ENCODE assay signal across 27 mouse cellular contexts in genomic region chr14:45430066-45430842, GRCm38 (mm10). TPM values are rescaled to one million over a fixed set of nuclear protein-coding genes. Genes with fewer than 3 reads are reported as not detected.
DNase-seq lines count a peak whose midpoint lies in the region; ATAC-seq and TF ChIP-seq lines count a peak whose summit lies in the region.
"Had no signal": no experiment of that assay in that cellular context is flagged by ENCODE, and none has a peak within 500 bp of the region (broad histone marks: within the 10 kb centered on the region; RNA-seq: fewer than 3 reads in every experiment).

No protein-coding gene starts in this region.

- no peak overlapping the region for H3K4me3 ChIP-seq in kidney, postnatal 0 days (replicated peaks; ENCODE audit: low read depth, low read length)
- H3K4me3 ChIP-seq: embryonic facial prominence, embryonic 13.5 days; forebrain, embryonic 10.5 days; gastrocnemius, adult 2 months; hindbrain, embryonic 13.5 days; limb, embryonic 10.5 days; limb, embryonic 15.5 days; liver, embryonic 15.5 days; neural tube, embryonic 15.5 days had no signal

- 73% methylated on average over 13 of the region's 13 CpGs for WGBS in kidney, postnatal 0 days

- no peak overlapping the region for H3K9ac ChIP-seq in kidney, postnatal 0 days (ENCODE audit: low read depth, low read length)
- H3K9ac ChIP-seq: embryonic facial prominence, embryonic 13.5 days; hindbrain, embryonic 13.5 days; limb, embryonic 15.5 days; liver, embryonic 15.5 days; lung, embryonic 14.5 days; neural tube, embryonic 15.5 days had no signal

- H3K27ac ChIP-seq in kidney, postnatal 0 days: peak overlapping the region; percentile 77
- H3K27ac ChIP-seq: embryonic facial prominence, embryonic 13.5 days; forebrain, embryonic 10.5 days; gastrocnemius, adult 2 months; hindbrain, embryonic 13.5 days; limb, embryonic 10.5 days; limb, embryonic 15.5 days; liver, embryonic 15.5 days; neural tube, embryonic 15.5 days had no signal

- no peaks in the 10 kb centered on the region for H3K4me1 ChIP-seq in kidney, postnatal 0 days (replicated peaks; ENCODE audit: insufficient read depth, low read length)
- H3K4me1 ChIP-seq: embryonic facial prominence, embryonic 13.5 days; forebrain, embryonic 10.5 days; hindbrain, embryonic 13.5 days; limb, embryonic 15.5 days; liver, embryonic 15.5 days; neural tube, embryonic 15.5 days had no signal

- H3K9me3 ChIP-seq in kidney, postnatal 0 days (replicated peaks; ENCODE audit: low read length): no peaks in the 10 kb centered on the region

- intact Hi-C loops in heart, postnatal 10 days (cut with DNase I): no loop called here

- ATAC-seq in kidney, postnatal 0 days (replicated peaks; ENCODE audit: low FRiP score, low read depth): peak; percentile 89
- ATAC-seq: CD4-positive, CD25-positive, alpha-beta regulatory T cell, adult 4 months; forebrain, embryonic 16.5 days had no signal

- H3K4me2 ChIP-seq in kidney, postnatal 0 days (ENCODE audit: low read length): no peak overlapping the region
- H3K4me2 ChIP-seq: embryonic facial prominence, embryonic 13.5 days; hindbrain, embryonic 13.5 days; limb, embryonic 15.5 days; liver, embryonic 15.5 days; lung, embryonic 14.5 days; neural tube, embryonic 15.5 days had no signal

- H3K27me3 ChIP-seq in kidney, postnatal 0 days (ENCODE audit: insufficient read depth, low read length): no peaks in the 10 kb centered on the region
- H3K27me3 ChIP-seq: embryonic facial prominence, embryonic 13.5 days; hindbrain, embryonic 13.5 days; limb, embryonic 15.5 days; liver, embryonic 15.5 days; neural tube, embryonic 15.5 days had no signal

- no peak for TF ChIP-seq CTCF in kidney, postnatal 0 days (IDR thresholded peaks at IDR 0.05; ENCODE audit: low read depth)

- peak; percentile 85 for DNase-seq in kidney, adult 11 months
- DNase-seq in kidney, adult 8-10 months: peak; percentile 78 to 90
- peak; percentile 54 for DNase-seq in kidney, postnatal 0 days (ENCODE audit: low spot score)
- DNase-seq in yolk sac, embryonic 10.5 days (ENCODE audit: low spot score): peak; percentile 71
- no peak for DNase-seq in heart, postnatal 10 days
- DNase-seq in spleen, adult 18-20 months: no peak
- DNase-seq in right cerebral cortex, postnatal 14 days: no peak
- DNase-seq: adrenal gland, postnatal 25 days; cerebellum, adult 11-12 months; cerebellum, adult 9-11 months; gastrocnemius, adult 2 months; layer of hippocampus, postnatal 36 days; lung, embryonic 14.5 days; lung, postnatal 14 days; midbrain, embryonic 14.5 days; retina, postnatal 1 day; thymus, adult 2 months; thymus, postnatal 36 days had no signal

- no peaks in the 10 kb centered on the region for H3K36me3 ChIP-seq in kidney, postnatal 0 days (ENCODE audit: insufficient read depth, low read length)
- H3K36me3 ChIP-seq: embryonic facial prominence, embryonic 13.5 days; forebrain, embryonic 10.5 days; hindbrain, embryonic 13.5 days; limb, embryonic 10.5 days; limb, embryonic 15.5 days; liver, embryonic 15.5 days; neural tube, embryonic 15.5 days had no signal

RNA-seq across cellular contexts. Expression of gene Gnpnat1, which starts 25.5 kb away (rescaled TPM):
- polyA plus RNA-seq in kidney, postnatal 0 days (2015; fragmentation: Nextera tagmentation; extraction: Ambion mirVana): 79.0 and 83.3 TPM in 2 replicates
- 10 to 100 TPM; 10.0 to 10.6 TPM for total RNA-seq in heart, postnatal 10 days (2021)

Comparison
In these comparisons a context has a peak if more than half of its experiments do, and no peak if none do; other contexts are left out.
1. DNase-seq: peak in kidney, adult 11 months (single experiment), kidney, adult 8-10 months (2 of 2), kidney, postnatal 0 days (single experiment) and yolk sac, embryonic 10.5 days (single experiment); none in heart, postnatal 10 days (0 of 2), spleen, adult 18-20 months (0 of 2) and right cerebral cortex, postnatal 14 days (single experiment).